Mouse (Mus musculus): ENCODE results near the gene Inmt. TPM values are rescaled to one million over a fixed set of nuclear protein-coding genes. Genes with fewer than 3 reads are reported as not detected.
A peak's percentile ranks its signal among the peaks of the same experiment; 100 is the strongest.

Inmt gene
- polyA plus RNA-seq (2015; fragmentation: Nextera tagmentation; extraction: Ambion mirVana) = 0.13 TPM in 1 of 2 replicates, not detected in the other

DNA sequence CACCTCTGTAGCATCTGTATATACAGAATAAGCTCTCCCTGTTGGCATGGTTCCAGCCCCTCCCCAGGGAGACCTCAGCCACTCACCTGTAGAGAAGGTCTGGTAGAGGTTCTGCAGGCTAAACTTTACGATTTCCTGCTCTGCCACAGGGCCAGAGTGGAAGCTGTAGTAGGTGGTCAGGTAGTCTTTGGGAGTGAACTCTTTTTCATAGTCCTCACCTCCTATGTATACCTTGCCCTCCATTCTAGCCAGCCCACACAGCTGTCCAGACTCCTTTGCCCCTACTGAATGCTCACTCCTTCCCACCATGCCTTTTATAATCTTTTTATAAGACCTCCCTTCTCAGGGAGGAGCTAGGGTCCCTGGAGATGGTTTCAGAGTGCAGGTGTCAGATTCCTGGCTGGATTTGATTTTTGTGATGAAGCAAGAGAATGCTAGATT lies at the start of gene Inmt:
TSS of gene Inmt (minus strand) at position 303 of the 441 bp plus-strand sequence.
- Histone ChIP-seq H3K27me3 (no peaks in the 10 kb centered on the region), H3K4me1 (replicated peaks) (peaks cover 5% of the 10 kb centered on the region; the same call in 1 of the 2 replicates), H3K4me2 (no peak within 1 kb of the TSS), H3K4me3 (no peak within 1 kb of the TSS), H3K27ac (no peak within 1 kb of the TSS), H3K9me3 (replicated peaks) (no peaks in the 10 kb centered on the region), H3K36me3 (no peaks in the 10 kb centered on the region), H3K9ac (no peak within 1 kb of the TSS)
- ATAC-seq (replicated peaks; ENCODE audit: insufficient number of reproducible peaks, insufficient read depth, low FRiP score, low read depth) = no peak
- WGBS = 81% methylated on average over 1 of the region's 1 CpGs

DNA sequence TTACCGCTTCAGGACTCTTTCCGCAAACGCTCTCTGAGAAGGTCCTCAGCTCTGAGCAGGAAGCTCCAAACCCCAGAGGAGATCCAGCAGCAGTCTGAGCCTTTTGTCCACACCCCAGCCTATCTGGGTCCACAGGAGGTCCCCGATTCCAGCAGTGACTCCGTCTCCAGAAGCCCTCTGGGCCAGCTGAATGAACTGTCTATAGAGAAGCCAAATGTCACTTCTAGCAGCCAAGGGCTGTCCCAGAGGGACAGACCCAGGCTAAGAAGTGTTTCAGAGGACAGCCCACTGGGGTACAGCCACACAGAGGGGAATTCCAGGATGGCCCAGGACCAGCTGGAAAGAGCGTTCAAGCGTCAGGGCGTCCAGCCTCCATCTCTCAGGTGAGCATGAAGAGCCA lies 49.1 kb upstream of the Inmt start:
- 80% methylated on average over 8 of the region's 8 CpGs for WGBS
- Histone ChIP-seq H3K27ac (no peak overlapping the region), H3K36me3 (peaks cover 10% of the 10 kb centered on the region; the same call in 1 of the 2 replicates), H3K9me3 (replicated peaks) (no peaks in the 10 kb centered on the region), H3K4me1 (replicated peaks) (no peaks in the 10 kb centered on the region), H3K9ac (no peak overlapping the region), H3K4me3 (no peak overlapping the region), H3K4me2 (no peak overlapping the region), H3K27me3 (no peaks in the 10 kb centered on the region)
- ATAC-seq (replicated peaks; ENCODE audit: insufficient number of reproducible peaks, insufficient read depth, low FRiP score, low read depth) = no peak

DNA sequence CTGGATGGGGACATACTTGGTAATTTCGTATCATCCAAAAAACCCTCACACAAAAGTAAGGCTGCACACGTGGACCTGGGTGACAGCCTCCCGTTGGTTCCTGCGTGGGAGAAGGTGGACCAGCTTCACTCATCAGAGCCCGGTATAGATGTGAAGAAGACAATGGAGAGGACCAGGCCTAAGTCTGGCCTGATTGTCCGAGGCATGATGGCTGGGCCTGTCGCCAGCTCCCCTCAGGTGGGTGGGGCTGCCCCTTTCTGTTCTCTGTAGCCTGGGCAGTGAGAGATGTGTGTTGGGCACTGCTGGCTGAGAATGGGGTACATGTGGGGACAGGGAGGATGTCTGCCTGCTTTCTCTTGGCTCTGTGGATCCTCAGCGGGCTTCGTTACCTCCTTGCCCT lies 43.4 kb upstream of the Inmt start:
- no peaks in the 10 kb centered on the region for H3K27me3 ChIP-seq
- no peak for ATAC-seq (replicated peaks; ENCODE audit: insufficient number of reproducible peaks, insufficient read depth, low FRiP score, low read depth)
- H3K9ac ChIP-seq = no peak overlapping the region
- no peaks in the 10 kb centered on the region for H3K36me3 ChIP-seq
- WGBS = 80% methylated on average over 9 of the region's 9 CpGs
- H3K27ac ChIP-seq = no peak overlapping the region
- H3K4me3 ChIP-seq = no peak overlapping the region
- no peaks in the 10 kb centered on the region for H3K9me3 ChIP-seq (replicated peaks)
- H3K4me1 ChIP-seq (replicated peaks) = no peaks in the 10 kb centered on the region
- H3K4me2 ChIP-seq = no peak overlapping the region

DNA sequence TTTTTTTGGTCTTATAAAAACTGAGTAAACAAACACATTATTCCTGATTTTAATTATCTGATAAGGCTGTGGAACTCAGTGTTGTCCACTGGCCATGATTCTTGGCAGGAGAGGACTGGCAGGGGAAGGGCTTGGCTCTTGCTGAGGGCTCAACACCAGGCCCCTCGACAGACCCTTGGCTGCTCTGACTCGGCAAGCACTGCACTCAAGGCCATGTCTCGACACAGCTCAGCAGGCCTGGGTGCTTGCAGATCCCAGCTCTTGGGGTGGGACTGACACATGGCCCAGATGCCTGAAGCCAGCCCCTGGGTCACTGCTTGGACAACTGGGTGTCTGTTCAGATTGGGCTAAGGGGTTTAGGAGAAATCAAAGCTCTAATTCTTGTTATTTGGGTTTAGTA lies 39.7 kb upstream of the Inmt start:
- no peak for ATAC-seq (replicated peaks; ENCODE audit: insufficient number of reproducible peaks, insufficient read depth, low FRiP score, low read depth)
- Histone ChIP-seq H3K4me1 (replicated peaks) (no peaks in the 10 kb centered on the region; the same call in 1 of the 2 replicates), H3K4me2 (no peak overlapping the region), H3K27me3 (no peaks in the 10 kb centered on the region), H3K9me3 (replicated peaks) (no peaks in the 10 kb centered on the region), H3K27ac (no peak overlapping the region), H3K36me3 (no peaks in the 10 kb centered on the region), H3K4me3 (no peak overlapping the region), H3K9ac (no peak overlapping the region)
- WGBS = 42% methylated on average over 3 of the region's 3 CpGs

DNA sequence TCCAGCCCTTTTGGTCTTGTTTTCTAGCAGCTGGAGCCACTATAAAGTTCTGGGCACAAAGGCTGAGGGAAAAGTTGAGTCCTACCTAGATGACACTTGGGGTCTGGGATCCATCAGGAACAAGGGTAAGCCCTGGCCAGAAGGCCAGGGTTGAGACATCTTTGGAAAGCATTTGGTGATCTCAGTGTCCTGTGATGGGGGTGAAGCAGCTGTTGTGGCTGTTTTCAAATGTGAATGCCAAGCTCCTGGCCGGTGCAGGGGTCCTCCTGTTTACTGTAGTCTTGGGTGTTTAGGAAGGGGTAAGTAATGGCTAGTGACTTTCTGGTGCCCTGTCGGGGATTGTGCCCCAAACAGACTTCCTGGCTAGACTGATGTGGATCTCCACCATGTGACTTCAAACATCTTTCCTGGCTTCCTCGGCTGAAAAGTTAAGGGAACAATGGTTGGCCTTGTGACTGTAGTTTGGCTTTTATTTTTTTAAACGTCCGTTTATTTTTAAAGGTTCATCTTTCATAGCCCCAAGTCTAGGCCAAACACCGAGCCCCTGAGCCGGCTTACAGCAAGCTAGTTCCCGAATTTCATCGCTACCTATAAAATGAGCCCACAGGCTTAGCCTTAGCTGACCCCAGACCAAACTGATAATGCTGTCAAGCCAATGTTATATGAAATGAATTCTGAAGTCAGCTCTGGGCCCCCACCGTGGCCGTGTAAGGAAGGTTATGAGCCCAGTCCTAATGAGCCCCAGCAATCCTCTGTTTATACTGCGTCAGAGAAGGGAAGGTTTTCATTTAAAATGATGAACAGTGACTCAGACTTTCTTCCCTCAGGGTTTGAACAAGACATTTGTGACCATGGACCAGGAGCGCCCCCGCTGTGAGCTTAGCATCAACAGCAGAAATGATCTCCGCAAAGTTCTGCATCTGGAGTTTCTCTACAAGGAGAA lies 35.9 kb upstream of the Inmt start:
- Histone ChIP-seq H3K4me2 (no peak overlapping the region), H3K4me3 (no peak overlapping the region), H3K4me1 (replicated peaks) (peaks cover 4% of the 10 kb centered on the region; the same call in 1 of the 2 replicates), H3K9me3 (replicated peaks) (no peaks in the 10 kb centered on the region), H3K27ac (no peak overlapping the region), H3K9ac (no peak overlapping the region), H3K27me3 (no peaks in the 10 kb centered on the region), H3K36me3 (no peaks in the 10 kb centered on the region)
- ATAC-seq (replicated peaks; ENCODE audit: insufficient number of reproducible peaks, insufficient read depth, low FRiP score, low read depth) = no peak
- WGBS = 69% methylated on average over 15 of the region's 15 CpGs

DNA sequence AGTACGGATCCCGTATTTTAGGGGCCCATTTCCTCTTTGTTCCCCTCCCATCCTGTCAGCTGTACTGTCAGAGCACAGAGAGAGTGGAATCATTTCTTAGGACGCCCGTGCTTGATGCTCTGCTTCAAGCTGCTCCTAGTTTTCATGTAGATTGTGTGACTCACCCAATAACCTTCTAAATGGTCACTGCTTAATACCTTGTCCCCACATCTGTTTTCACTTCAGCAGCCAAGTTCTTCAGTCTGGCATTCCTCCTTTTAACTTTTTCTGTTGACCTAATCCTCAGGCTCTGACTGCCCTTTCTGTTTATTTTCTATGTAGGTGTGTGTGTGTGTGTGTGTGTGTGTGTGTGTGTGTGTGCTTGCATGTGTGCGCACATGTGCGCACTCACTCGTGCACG lies 32.9 kb upstream of the Inmt start:
- H3K4me1 ChIP-seq (replicated peaks) = peaks cover 12% of the 10 kb centered on the region
- 80% methylated on average over 8 of the region's 8 CpGs for WGBS
- no peak for ATAC-seq (replicated peaks; ENCODE audit: insufficient number of reproducible peaks, insufficient read depth, low FRiP score, low read depth)
- no peak overlapping the region for H3K4me3 ChIP-seq
- H3K4me2 ChIP-seq = no peak overlapping the region
- no peaks in the 10 kb centered on the region for H3K9me3 ChIP-seq (replicated peaks)
- no peaks in the 10 kb centered on the region for H3K27me3 ChIP-seq
- H3K9ac ChIP-seq = no peak overlapping the region
- H3K36me3 ChIP-seq = no peaks in the 10 kb centered on the region
- H3K27ac ChIP-seq = no peak overlapping the region

DNA sequence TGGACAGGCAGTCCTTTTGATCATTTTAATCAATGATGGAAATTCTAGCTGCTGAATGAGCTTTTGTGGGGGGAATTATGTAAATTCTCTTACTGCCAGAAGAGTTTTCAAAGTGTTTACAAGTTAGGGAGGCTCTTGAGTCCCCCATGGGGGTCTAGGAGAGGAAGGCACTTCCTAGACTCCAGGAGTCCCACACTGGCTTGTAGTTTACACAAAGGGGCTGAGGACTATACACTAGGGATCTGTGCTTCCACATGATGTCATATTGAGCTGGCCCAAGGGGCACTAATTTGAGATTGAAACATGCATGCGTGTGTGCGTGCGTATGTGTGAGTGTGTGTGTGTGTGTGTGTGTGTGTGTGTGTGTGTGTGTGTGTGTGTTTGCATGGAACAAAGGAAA lies 29.1 kb upstream of the Inmt start:
- Histone ChIP-seq H3K9ac (peak overlapping the region; percentile 61), H3K4me2 (peak overlapping the region; percentile 89), H3K4me3 (peak overlapping the region; percentile 76), H3K9me3 (replicated peaks) (no peaks in the 10 kb centered on the region), H3K36me3 (no peaks in the 10 kb centered on the region), H3K27me3 (no peaks in the 10 kb centered on the region), H3K4me1 (replicated peaks) (peaks cover 15% of the 10 kb centered on the region), H3K27ac (peak overlapping the region; percentile 94)
- ATAC-seq (replicated peaks; ENCODE audit: insufficient number of reproducible peaks, insufficient read depth, low FRiP score, low read depth) = no peak
- WGBS = 73% methylated on average over 3 of the region's 3 CpGs

DNA sequence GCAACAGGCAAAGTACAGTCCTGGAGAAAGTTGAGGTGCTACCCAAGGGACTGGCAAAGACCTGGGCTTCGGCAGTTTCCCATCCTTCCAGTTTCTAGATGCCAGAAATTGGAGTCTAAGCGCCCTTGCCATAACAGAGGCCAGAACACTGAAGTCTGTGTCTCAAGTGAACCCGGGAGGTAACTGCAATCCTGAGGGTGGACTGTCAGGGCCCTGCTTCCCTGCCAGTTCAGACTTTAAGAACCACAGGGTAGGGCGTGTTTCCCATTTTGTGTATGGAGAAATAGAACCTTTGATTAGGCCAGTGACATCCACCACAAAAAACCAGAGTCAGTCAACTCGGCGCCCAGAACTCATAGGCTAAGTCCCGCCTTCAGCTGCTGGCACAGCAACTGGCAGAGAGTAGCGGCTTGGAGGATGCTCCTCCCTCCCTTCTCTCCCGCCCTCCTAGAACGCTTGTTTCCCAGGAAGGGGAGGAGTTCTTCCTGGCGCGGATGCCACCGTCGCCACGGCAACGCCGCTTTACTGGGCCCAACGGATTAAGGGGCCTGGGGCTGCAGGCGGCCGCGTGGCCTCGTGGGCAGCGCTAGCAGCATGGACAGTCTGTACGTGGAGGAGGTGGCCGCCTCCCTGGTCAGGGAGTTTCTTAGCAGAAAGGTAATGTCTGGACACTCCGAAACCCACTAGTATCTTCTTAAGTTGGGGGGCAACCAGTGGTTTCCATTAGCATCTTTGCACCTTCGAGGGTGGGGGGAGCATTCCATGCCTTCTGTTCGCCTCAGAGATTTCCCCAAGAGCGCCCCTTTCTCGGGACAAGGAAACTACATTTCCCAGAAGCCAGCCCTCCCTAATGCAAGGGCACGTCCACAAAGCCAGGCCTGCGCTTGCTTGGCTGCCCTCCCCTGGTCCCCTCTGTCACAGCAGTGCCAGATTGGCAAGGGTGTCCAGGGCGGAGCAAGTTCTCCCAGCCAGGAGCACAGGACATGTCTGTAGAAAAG lies 28.4 kb upstream of the Inmt start, which contains the start of gene Mindy4:
TSS of gene Mindy4 (plus strand) at position 471 of the 998 bp plus-strand sequence.
- H3K9me3 ChIP-seq (replicated peaks) = no peaks in the 10 kb centered on the region
- peak within 1 kb of the TSS; percentile 61 for H3K9ac ChIP-seq
- peak within 1 kb of the TSS; percentile 89 for H3K4me2 ChIP-seq
- no peaks in the 10 kb centered on the region for H3K36me3 ChIP-seq
- ATAC-seq (replicated peaks; ENCODE audit: insufficient number of reproducible peaks, insufficient read depth, low FRiP score, low read depth) = peak; percentile 95
- H3K4me1 ChIP-seq (replicated peaks) = peaks cover 11% of the 10 kb centered on the region
- WGBS = 5% methylated on average over 33 of the region's 33 CpGs
- peak within 1 kb of the TSS; percentile 94 for H3K27ac ChIP-seq
- H3K27me3 ChIP-seq = no peaks in the 10 kb centered on the region
- peak within 1 kb of the TSS; percentile 76 for H3K4me3 ChIP-seq

DNA sequence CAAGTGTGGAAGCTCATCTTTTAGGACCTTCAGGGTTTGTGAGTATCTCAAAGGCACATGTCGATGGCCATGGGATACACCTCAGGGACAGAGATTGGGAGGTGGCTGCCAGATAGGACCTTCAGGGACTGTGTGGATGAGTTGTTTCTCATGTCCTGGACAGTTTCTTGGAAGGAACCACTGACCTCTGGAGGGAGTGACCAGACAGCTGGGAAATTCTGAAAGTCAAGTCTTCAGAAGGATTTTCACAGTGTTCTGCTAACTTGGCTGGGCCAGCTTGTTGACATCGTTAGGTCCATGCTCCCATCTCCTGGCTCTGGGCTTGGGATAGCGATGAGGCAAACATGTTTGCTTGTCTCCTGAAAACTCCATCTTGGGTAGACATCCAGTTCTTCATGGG lies 24.2 kb upstream of the Inmt start:
- H3K4me1 ChIP-seq (replicated peaks) = peaks cover 10% of the 10 kb centered on the region
- no peak overlapping the region for H3K27ac ChIP-seq
- WGBS = 71% methylated on average over 3 of the region's 3 CpGs
- no peak overlapping the region for H3K4me2 ChIP-seq
- ATAC-seq (replicated peaks; ENCODE audit: insufficient number of reproducible peaks, insufficient read depth, low FRiP score, low read depth) = no peak
- H3K36me3 ChIP-seq = no peaks in the 10 kb centered on the region
- H3K9ac ChIP-seq = no peak overlapping the region
- H3K4me3 ChIP-seq = no peak overlapping the region
- no peaks in the 10 kb centered on the region for H3K27me3 ChIP-seq
- no peaks in the 10 kb centered on the region for H3K9me3 ChIP-seq (replicated peaks)

DNA sequence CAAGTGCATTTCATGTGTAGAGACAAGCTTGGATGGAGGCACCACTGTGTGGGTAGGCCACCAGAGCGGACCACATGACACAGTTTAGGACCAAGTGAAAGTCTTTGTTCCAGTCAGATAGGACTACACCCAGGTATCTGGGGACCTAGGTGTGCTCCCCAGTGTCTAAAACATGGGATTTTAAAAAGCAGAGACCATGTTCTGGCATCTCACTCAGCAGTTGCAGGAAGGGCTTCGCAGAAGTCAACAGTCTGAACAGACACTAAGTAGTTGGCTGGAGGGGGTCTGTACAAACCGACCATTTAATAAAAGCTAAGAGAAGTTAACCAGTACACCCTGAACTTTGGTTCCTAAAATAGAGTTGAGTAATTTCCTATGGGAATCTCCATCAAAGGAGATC lies 18.3 kb upstream of the Inmt start:
- Histone ChIP-seq H3K9ac (no peak overlapping the region), H3K36me3 (no peaks in the 10 kb centered on the region), H3K9me3 (replicated peaks) (no peaks in the 10 kb centered on the region), H3K4me2 (no peak overlapping the region), H3K4me3 (no peak overlapping the region), H3K27ac (no peak overlapping the region), H3K27me3 (no peaks in the 10 kb centered on the region), H3K4me1 (replicated peaks) (no peaks in the 10 kb centered on the region)
- ATAC-seq (replicated peaks; ENCODE audit: insufficient number of reproducible peaks, insufficient read depth, low FRiP score, low read depth) = no peak
- WGBS = 84% methylated on average over 3 of the region's 3 CpGs

DNA sequence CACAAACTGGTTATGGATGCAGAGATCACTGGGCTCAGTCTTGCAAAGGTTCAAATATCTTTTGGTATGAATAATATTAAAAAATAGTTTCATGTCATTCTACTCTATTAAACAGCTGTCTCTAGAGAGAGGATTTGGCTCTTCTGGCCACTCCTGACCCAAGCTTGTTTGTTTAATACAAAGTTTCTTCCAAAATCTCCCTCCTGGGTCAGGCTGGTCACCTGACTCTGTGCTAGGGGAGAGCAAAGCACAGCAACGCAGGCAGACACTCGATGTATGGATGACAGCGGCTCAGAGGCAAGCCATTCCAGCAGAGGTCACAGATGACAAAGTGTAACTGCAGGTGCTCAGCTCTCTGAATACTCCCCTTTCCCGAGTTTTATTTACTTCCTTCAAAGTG lies 16.7 kb upstream of the Inmt start:
- Histone ChIP-seq H3K4me2 (no peak overlapping the region), H3K36me3 (no peaks in the 10 kb centered on the region), H3K9ac (no peak overlapping the region), H3K4me3 (no peak overlapping the region), H3K4me1 (replicated peaks) (no peaks in the 10 kb centered on the region), H3K27ac (no peak overlapping the region), H3K9me3 (replicated peaks) (no peaks in the 10 kb centered on the region), H3K27me3 (no peaks in the 10 kb centered on the region)
- no peak for ATAC-seq (replicated peaks; ENCODE audit: insufficient number of reproducible peaks, insufficient read depth, low FRiP score, low read depth)
- 35% methylated on average over 4 of the region's 4 CpGs for WGBS

All from heart, embryonic 15.5 days (tissue).